Mouse (Mus musculus): Measurements from ENCODE around the gene Flot1. TPM values are rescaled to one million over a fixed set of nuclear protein-coding genes. Genes with fewer than 3 reads are reported as not detected.
A peak's percentile ranks its signal among the peaks of the same experiment; 100 is the strongest.

The Flot1 gene
- total RNA-seq, 2 experiments from 2014 or later = 127 to 158 TPM

GRCm38 (mm10) chr17:35810900-35811648, 12.0 kb upstream of the Flot1 start:
- no peak for DNase-seq (ENCODE audit: low spot score in 2 of 2)

GRCm38 (mm10) chr17:35812307-35812706, 10.7 kb upstream of the Flot1 start:
- no peak for DNase-seq (ENCODE audit: low spot score in 2 of 2)

GRCm38 (mm10) chr17:35812736-35813135, 10.3 kb upstream of the Flot1 start:
- no peak for DNase-seq (ENCODE audit: low spot score in 2 of 2)

GRCm38 (mm10) chr17:35813245-35813647, 9.8 kb upstream of the Flot1 start:
- DNase-seq (ENCODE audit: low spot score in 2 of 2) = peak in 1 of 2 experiments; percentile 32

GRCm38 (mm10) chr17:35813653-35814052, 9.4 kb upstream of the Flot1 start:
- DNase-seq (ENCODE audit: low spot score in 2 of 2) = no peak

GRCm38 (mm10) chr17:35814678-35815077, 8.4 kb upstream of the Flot1 start:
- DNase-seq (ENCODE audit: low spot score in 2 of 2) = no peak

- DNase-seq (ENCODE audit: low spot score in 2 of 2) = no peak
Measured at GRCm38 (mm10) chr17:35815836-35816235, 7.2 kb upstream of the Flot1 start.

GRCm38 (mm10) chr17:35816686-35817085, 6.3 kb upstream of the Flot1 start:
- no peak for DNase-seq (ENCODE audit: low spot score in 2 of 2)

- DNase-seq (ENCODE audit: low spot score in 2 of 2) = no peak
Measured at GRCm38 (mm10) chr17:35817226-35817625, 5.8 kb upstream of the Flot1 start.

- no peak for DNase-seq (ENCODE audit: low spot score in 2 of 2)
Measured at GRCm38 (mm10) chr17:35820111-35820510, 2.9 kb upstream of the Flot1 start.

- DNase-seq (ENCODE audit: low spot score in 2 of 2) = peak; percentile 56 to 61
Measured at GRCm38 (mm10) chr17:35821439-35822430, 1.3 kb upstream of the Flot1 start, which contains the start of gene Ier3. TSS of gene Ier3 (plus strand) at chr17:35821684.

GRCm38 (mm10) chr17:35822564-35822963, 466 bp upstream of the Flot1 start:
- DNase-seq (ENCODE audit: low spot score in 2 of 2) = no peak

- no peak for DNase-seq (ENCODE audit: low spot score in 2 of 2)
Measured at GRCm38 (mm10) chr17:35824402-35824801, 1.4 kb downstream of the Flot1 start.

GRCm38 (mm10) chr17:35825109-35825850, 2.2 kb downstream of the Flot1 start:
- no peak for DNase-seq (ENCODE audit: low spot score in 2 of 2)

- DNase-seq (ENCODE audit: low spot score in 2 of 2) = peak; percentile 86
Measured at GRCm38 (mm10) chr17:35829737-35830136, 6.7 kb downstream of the Flot1 start.

GRCm38 (mm10) chr17:35832400-35833238, 9.6 kb downstream of the Flot1 start:
- no peak for DNase-seq (ENCODE audit: low spot score in 2 of 2)

GRCm38 (mm10) chr17:35833239-35833751, 10.3 kb downstream of the Flot1 start:
- no peak for DNase-seq (ENCODE audit: low spot score in 2 of 2)

- no peak for DNase-seq (ENCODE audit: low spot score in 2 of 2)
Measured at GRCm38 (mm10) chr17:35833894-35834293, 10.9 kb downstream of the Flot1 start.

GRCm38 (mm10) chr17:35834696-35835422, 11.8 kb downstream of the Flot1 start:
- peak in 1 of 2 experiments; percentile 29 for DNase-seq (ENCODE audit: low spot score in 2 of 2)

Measured in left cerebral cortex, adult 18-20 months (tissue).